Mouse (Mus musculus): ENCODE measurements at regions not wholly inside any gene's neighbourhood (a gene's known extent, or its start where the extent isn't known, plus 50 kb on each side); places are given as distances from the start of the nearest gene placed in this dataset.

DNA sequence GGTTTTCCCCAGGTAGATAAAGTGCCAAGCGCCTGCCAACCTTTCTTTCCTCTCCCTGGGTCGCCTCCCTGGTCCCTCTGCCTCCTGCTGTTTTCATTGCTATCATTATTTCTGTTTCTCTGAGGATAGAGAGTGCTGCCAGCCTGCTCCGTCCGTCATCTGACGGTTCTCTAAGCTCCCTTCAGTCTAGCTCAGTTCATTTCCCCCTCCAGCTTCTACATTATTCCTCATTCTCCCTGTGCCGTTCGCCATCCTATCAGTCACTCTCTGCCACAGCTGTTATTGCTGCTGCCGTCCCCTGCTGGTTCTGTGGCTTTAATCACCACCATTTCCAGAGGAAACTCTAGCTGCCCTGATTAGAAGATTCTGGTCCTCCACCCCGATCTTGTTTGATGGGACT is 84.7 kb upstream of the Rfx3 start:
- DNase-seq: no peak

DNA sequence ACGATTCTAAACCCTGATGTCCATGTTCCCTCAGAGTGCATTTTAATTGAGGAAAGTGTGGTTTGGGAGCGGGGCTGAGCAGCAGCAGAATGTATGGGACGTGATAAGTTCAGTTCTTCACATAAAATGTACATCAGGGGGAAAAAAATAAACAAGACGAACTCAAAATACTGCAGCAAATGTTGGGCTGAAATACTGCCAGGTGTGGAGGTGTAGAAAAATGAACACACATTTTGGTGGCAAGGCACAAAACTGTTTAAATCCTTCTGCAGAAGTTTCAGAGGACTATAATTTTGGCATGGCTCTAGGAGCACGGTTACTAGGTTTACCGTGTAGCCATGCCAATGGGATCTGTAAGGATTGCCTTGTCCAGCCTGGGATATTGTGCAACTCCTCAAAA is 81.3 kb upstream of the Rfx3 start:
- DNase-seq: no peak

DNA sequence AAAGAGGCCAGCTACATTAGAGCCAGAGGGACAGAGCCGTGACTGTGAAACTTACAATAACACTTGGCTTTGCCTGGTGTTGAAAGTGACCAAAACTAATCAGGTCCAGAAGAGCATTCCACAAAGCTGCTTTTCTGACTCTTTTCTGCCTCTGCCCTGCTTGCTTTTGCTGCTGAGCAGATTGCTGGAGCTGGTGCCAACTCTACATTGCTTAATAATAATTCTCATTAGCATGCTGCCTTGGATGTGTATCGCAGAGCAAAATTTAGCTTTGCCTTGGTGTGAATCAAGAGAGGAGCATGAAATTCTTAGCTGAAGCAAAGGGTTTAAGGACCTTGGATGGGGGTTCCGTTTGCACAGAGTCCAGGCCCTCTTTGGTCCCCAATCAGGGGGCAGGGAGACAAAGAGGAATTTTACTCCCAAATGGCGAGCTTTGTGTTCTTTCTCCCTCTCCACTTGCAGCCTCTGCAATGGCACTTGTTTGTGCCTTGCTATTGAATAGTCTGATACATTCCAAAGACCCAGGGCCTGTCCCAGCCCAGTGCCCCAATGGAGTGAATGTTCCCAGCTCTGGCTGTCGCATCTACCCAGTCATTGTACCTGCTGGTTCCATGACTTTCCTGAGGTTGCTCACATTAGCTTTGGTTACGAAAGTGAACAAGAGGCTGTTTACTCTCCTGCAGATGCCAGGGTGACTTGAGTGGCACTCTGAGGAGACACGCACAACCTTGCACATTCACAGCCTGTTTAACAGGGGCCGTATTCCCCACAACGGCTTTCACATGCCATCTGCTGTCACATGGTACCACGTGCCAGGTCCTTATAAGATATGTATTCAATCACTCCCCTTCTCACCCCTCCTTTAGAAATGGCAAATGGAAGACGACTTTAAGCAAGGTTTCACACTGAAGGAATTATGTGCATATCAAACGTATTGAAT is 76.9 kb upstream of the Rfx3 start:
- peak; percentile 39 for DNase-seq

DNA sequence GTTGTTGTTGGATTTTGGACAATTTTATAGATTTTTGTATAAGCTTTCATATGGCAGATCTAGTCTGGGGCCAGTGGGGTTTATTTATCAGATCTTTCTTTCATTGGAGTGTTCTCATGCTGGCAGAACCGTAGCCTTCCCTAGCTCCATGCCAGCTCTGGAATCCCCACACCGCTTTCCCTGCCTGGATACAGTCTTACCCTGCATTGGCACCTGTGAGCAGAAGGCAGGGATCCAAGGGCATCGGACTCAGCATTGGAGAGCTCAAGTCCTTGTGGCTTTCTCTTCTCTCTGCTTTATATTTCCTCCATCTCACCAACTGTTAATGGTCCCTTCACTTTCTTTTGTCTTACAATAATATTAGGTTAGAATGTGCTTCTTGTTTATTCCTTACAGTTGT is 59.4 kb upstream of the Rfx3 start:
- DNase-seq: no peak
